In the genomic region with DNA sequence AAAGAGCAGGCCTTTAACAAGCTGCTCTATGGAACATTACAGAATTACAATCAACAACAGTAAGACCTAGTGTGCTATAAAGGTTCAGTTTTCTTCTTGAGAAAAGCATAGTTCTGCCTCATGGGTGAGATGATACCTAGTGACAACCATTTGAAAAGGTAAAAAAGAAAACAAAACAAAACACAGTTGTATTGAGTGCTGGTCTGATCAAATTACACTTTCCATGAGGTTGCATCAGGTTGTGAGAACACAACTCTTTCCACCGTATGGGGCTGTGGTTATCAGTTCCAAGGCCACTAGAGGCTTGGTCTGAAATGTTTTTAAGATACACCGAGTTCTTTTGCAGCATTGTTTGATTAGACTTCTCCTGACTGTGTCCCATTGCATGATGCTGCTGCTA, we compare ENCODE assay signal across 8 mouse cellular contexts. TPM values are rescaled to one million over a fixed set of nuclear protein-coding genes. Genes with fewer than 3 reads are reported as not detected.
DNase-seq lines count a peak whose midpoint lies in the region; ATAC-seq and TF ChIP-seq lines count a peak whose summit lies in the region.

No protein-coding gene starts in this region.

- no peaks in the 10 kb centered on the region for H3K27me3 ChIP-seq in kidney, embryonic 14.5 days (ENCODE audit: control insufficient read depth, insufficient read depth, low read length)
- no peaks in the 10 kb centered on the region for H3K27me3 ChIP-seq in midbrain, embryonic 14.5 days (ENCODE audit: control insufficient read depth, insufficient read depth, low read length)

- no peak overlapping the region for H3K9ac ChIP-seq in kidney, embryonic 14.5 days (ENCODE audit: low read depth, low read length)
- H3K9ac ChIP-seq in midbrain, embryonic 14.5 days (replicated peaks; ENCODE audit: low read length): 0 out of 2 replicates have a peak overlapping the region, but pooled peaks have one; percentile 42

- no peak for DNase-seq in kidney, postnatal 14 days
- DNase-seq in brain, embryonic 14.5 days (ENCODE audit: low read depth): peak; percentile 2
- DNase-seq in induced T-regulatory cell, adult 2 months (ENCODE audit: low read depth): peak; percentile 46
- DNase-seq in midbrain, embryonic 14.5 days: peak; percentile 2
- DNase-seq in gastrocnemius, adult 18-20 months (ENCODE audit: low spot score): no peak
- DNase-seq in ovary, adult 18-20 months (ENCODE audit: low spot score): no peak
- DNase-seq in thymus, adult 18-20 months: no peak

- TF ChIP-seq CTCF in brain, embryonic 14.5 days (IDR thresholded peaks at IDR 0.05; ENCODE audit: borderline replicate concordance, extremely low read depth, insufficient read depth, insufficient read length): no peak

- no peak for ATAC-seq in kidney, embryonic 14.5 days (ENCODE audit: low FRiP score, low TSS enrichment)
- no peak for ATAC-seq in midbrain, embryonic 14.5 days (ENCODE audit: low FRiP score, low TSS enrichment)

- 80% methylated on average over 2 of the region's 2 CpGs for WGBS in kidney, embryonic 14.5 days
- WGBS in midbrain, embryonic 14.5 days: 79% methylated on average over 2 of the region's 2 CpGs

- H3K27ac ChIP-seq in kidney, embryonic 14.5 days (ENCODE audit: low read depth, low read length): no peak overlapping the region
- H3K27ac ChIP-seq in midbrain, embryonic 14.5 days (replicated peaks; ENCODE audit: low read depth, low read length): no peak overlapping the region

- H3K4me2 ChIP-seq in kidney, embryonic 14.5 days (replicated peaks; ENCODE audit: low read depth, low read length): peak overlapping the region; percentile 51
- peak overlapping the region; percentile 67 for H3K4me2 ChIP-seq in midbrain, embryonic 14.5 days (ENCODE audit: low read length)

- H3K4me1 ChIP-seq in kidney, embryonic 14.5 days (ENCODE audit: control insufficient read depth, insufficient read depth, low read length): no peaks in the 10 kb centered on the region
- H3K4me1 ChIP-seq in midbrain, embryonic 14.5 days (ENCODE audit: control insufficient read depth, insufficient read depth, low read length): 0 out of 2 replicates have a peak, but pooled peaks cover 5% of the 10 kb centered on the region

- peaks cover 4% of the 10 kb centered on the region; the same call in 1 of the 2 replicates for H3K36me3 ChIP-seq in kidney, embryonic 14.5 days (ENCODE audit: control insufficient read depth, insufficient read depth, low read length)
- H3K36me3 ChIP-seq in midbrain, embryonic 14.5 days (ENCODE audit: control insufficient read depth, insufficient read depth, low read length): peaks cover 11% of the 10 kb centered on the region; the same call in 1 of the 2 replicates

- H3K9me3 ChIP-seq in kidney, embryonic 14.5 days (ENCODE audit: control insufficient read depth, low read length): peaks cover 15% of the 10 kb centered on the region
- H3K9me3 ChIP-seq in midbrain, embryonic 14.5 days (ENCODE audit: control insufficient read depth, low read length): peaks cover 24% of the 10 kb centered on the region

- TF ChIP-seq POLR2A in brain, embryonic 14.5 days (IDR thresholded peaks at IDR 0.05; ENCODE audit: borderline replicate concordance, extremely low read depth, insufficient read depth, insufficient read length, poor library complexity, severe bottlenecking): no peak

- peak overlapping the region; percentile 52; the same call in 1 of the 2 replicates for H3K4me3 ChIP-seq in kidney, embryonic 14.5 days (ENCODE audit: low read length)
- H3K4me3 ChIP-seq in midbrain, embryonic 14.5 days (replicated peaks; ENCODE audit: low read depth, low read length): peak overlapping the region; percentile 47

RNA-seq across cellular contexts. Expression of gene 2610044O15Rik8, which starts 30.1 kb away (rescaled TPM):
- 25.0 and 30.5 TPM in 2 replicates for polyA plus RNA-seq in kidney, embryonic 14.5 days (2014; fragmentation: Nextera tagmentation; extraction: Ambion mirVana)
- 10.9 and 12.1 TPM in 2 replicates for polyA plus RNA-seq in brain, embryonic 14.5 days (2012; rRNA removed)
- polyA plus RNA-seq in midbrain, embryonic 14.5 days (2014; fragmentation: Nextera tagmentation; extraction: Ambion mirVana): 27.4 and 30.4 TPM in 2 replicates
- 10 to 100 TPM; 19.3 to 19.7 TPM for total RNA-seq in gastrocnemius, adult 18-20 months (2021)

Comparison
In these comparisons a context has a peak if more than half of its experiments do, and no peak if none do; other contexts are left out.
1. DNase-seq: peak in brain, embryonic 14.5 days (single experiment), induced T-regulatory cell, adult 2 months (single experiment) and midbrain, embryonic 14.5 days (single experiment); none in kidney, postnatal 14 days (single experiment), gastrocnemius, adult 18-20 months (single experiment), ovary, adult 18-20 months (single experiment) and thymus, adult 18-20 months (0 of 2).